Mouse (Mus musculus) neural tube, embryonic 15.5 days (tissue): ENCODE results near the gene Urm1. TPM values are rescaled to one million over a fixed set of nuclear protein-coding genes. Genes with fewer than 3 reads are reported as not detected.
"Not testable (repeated sequence)": the region's sequence is repeated elsewhere in the genome, so short reads cannot be mapped to it uniquely, and the experiment has no call there.

ENCODE experiments used
- ATAC-seq: fragments of 200-750 bp; cut with Nextera tagmentation; 2 replicates; pipeline ENCODE4 v1.8.0; 2017; ENCODE audit warnings: mild to moderate bottlenecking, moderate TSS enrichment, moderate library complexity; ENCODE audit not compliant: low FRiP score
- H3K27ac ChIP-seq: fragments of 300-500 bp; sonication (generic); replicated peaks from 2 replicates; pipeline ENCODE4 v1.5.1; 2015; ENCODE audit warnings: mild to moderate bottlenecking, inconsistent platforms
- H3K27me3 ChIP-seq: fragments of 300-500 bp; sonication (generic); replicated peaks from 2 replicates; pipeline ENCODE4 v1.6.1; 2015; ENCODE audit warnings: inconsistent platforms
- H3K36me3 ChIP-seq: fragments of 300-500 bp; sonication (generic); 2 replicates; pipeline ENCODE4 v1.6.1; 2015; ENCODE audit warnings: inconsistent platforms
- H3K4me1 ChIP-seq: fragments of 300-500 bp; sonication (generic); 2 replicates; pipeline ENCODE4 v1.6.1; 2015; ENCODE audit warnings: inconsistent platforms
- H3K4me2 ChIP-seq: fragments of 300-500 bp; sonication (generic); 2 replicates; pipeline ENCODE4 v1.6.1; 2015; ENCODE audit warnings: inconsistent platforms, mild to moderate bottlenecking, moderate library complexity
- H3K4me3 ChIP-seq: fragments of 300-500 bp; sonication (generic); replicated peaks from 2 replicates; pipeline ENCODE4 v1.5.1; 2015; ENCODE audit warnings: mild to moderate bottlenecking, inconsistent platforms
- H3K9ac ChIP-seq: fragments of 300-500 bp; sonication (generic); replicated peaks from 2 replicates; pipeline ENCODE4 v1.6.1; 2015; ENCODE audit warnings: mild to moderate bottlenecking, inconsistent platforms
- H3K9me3 ChIP-seq: fragments of 300-500 bp; sonication (generic); replicated peaks from 2 replicates; pipeline ENCODE4 v1.6.1; 2016; ENCODE audit warnings: inconsistent platforms
- WGBS: fragments of 180-500 bp; shearing (Covaris S2); methylation state at CpG from one replicate; pipeline ENCODE4 v1.1.7; 2015; ENCODE audit warnings: mixed read lengths; 5-methylcytosine and 5-hydroxymethylcytosine counted together
- polyA plus RNA-seq: library from polyadenylated mRNA; unstranded; fragments of >200 nt; fragmentation: Nextera tagmentation; extraction: Ambion mirVana; gene quantifications from 2 replicates; pipeline ENCODE4 v1.2.1, GENCODE M21; 2015

Gene Urm1
- polyA plus RNA-seq: 27.7 and 28.3 TPM in 2 replicates

GRCm38 (mm10) chr2:29820025-29820817, at the start of gene Urm1:
Gene Urm1, plus strand, starts transcription at chr2:29820075.
- ATAC-seq: peak; percentile 77
- peak within 1 kb of the TSS; percentile 76 for H3K4me2 ChIP-seq
- peaks cover 25% of the 10 kb centered on the region for H3K4me1 ChIP-seq
- no peaks in the 10 kb centered on the region for H3K9me3 ChIP-seq
- peak within 1 kb of the TSS; percentile 45 for H3K4me3 ChIP-seq
- peak within 1 kb of the TSS; percentile 93 for H3K27ac ChIP-seq
- peak within 1 kb of the TSS; percentile 64 for H3K9ac ChIP-seq
- H3K36me3 ChIP-seq: peaks cover 19% of the 10 kb centered on the region
- no peaks in the 10 kb centered on the region for H3K27me3 ChIP-seq
- under 1% methylated on average over 34 of the region's 35 CpGs for WGBS

GRCm38 (mm10) chr2:29770162-29770561, 49.7 kb upstream of the Urm1 start:
- no peak for ATAC-seq
- no peak overlapping the region for H3K4me2 ChIP-seq
- no peaks in the 10 kb centered on the region for H3K4me1 ChIP-seq
- H3K27ac ChIP-seq: no peak overlapping the region
- no peak overlapping the region for H3K4me3 ChIP-seq
- peaks cover 19% of the 10 kb centered on the region for H3K36me3 ChIP-seq
- H3K9ac ChIP-seq: no peak overlapping the region
- H3K27me3 ChIP-seq: no peaks in the 10 kb centered on the region
- no peaks in the 10 kb centered on the region; the same call in 1 of the 2 replicates for H3K9me3 ChIP-seq

- Histone ChIP-seq H3K4me2 (no peak overlapping the region), H3K9ac (no peak overlapping the region), H3K4me3 (no peak overlapping the region), H3K27me3 (no peaks in the 10 kb centered on the region), H3K9me3 (no peaks in the 10 kb centered on the region; the same call in 1 of the 2 replicates), H3K27ac (no peak overlapping the region), H3K4me1 (no peaks in the 10 kb centered on the region), H3K36me3 (peaks cover 25% of the 10 kb centered on the region)
- no peak for ATAC-seq
- WGBS: 91% methylated on average over 8 of the region's 8 CpGs
Observed at GRCm38 (mm10) chr2:29771611-29772461, 48.0 kb upstream of the Urm1 start.

GRCm38 (mm10) chr2:29773323-29773722, 46.6 kb upstream of the Urm1 start:
- H3K4me2 ChIP-seq: no peak overlapping the region
- 97% methylated on average over 4 of the region's 4 CpGs for WGBS
- H3K9ac ChIP-seq: no peak overlapping the region
- ATAC-seq: no peak
- no peak overlapping the region for H3K27ac ChIP-seq
- H3K27me3 ChIP-seq: no peaks in the 10 kb centered on the region
- H3K4me1 ChIP-seq: no peaks in the 10 kb centered on the region
- H3K36me3 ChIP-seq: peaks cover 39% of the 10 kb centered on the region
- no peaks in the 10 kb centered on the region; the same call in 1 of the 2 replicates for H3K9me3 ChIP-seq
- no peak overlapping the region for H3K4me3 ChIP-seq

- not testable (repeated sequence) for H3K27me3 ChIP-seq, H3K4me2 ChIP-seq, H3K4me3 ChIP-seq, H3K9me3 ChIP-seq, H3K9ac ChIP-seq, ATAC-seq, H3K4me1 ChIP-seq, H3K27ac ChIP-seq
- peaks cover 87% of the 10 kb centered on the region for H3K36me3 ChIP-seq
- 98% methylated on average over 2 of the region's 2 CpGs for WGBS
Observed at GRCm38 (mm10) chr2:29781256-29781655, 38.6 kb upstream of the Urm1 start.

- H3K9me3 ChIP-seq: no peaks in the 10 kb centered on the region
- H3K36me3 ChIP-seq: peaks cover 59% of the 10 kb centered on the region
- H3K4me2 ChIP-seq: no peak overlapping the region
- no peak overlapping the region for H3K27ac ChIP-seq
- H3K4me1 ChIP-seq: peaks cover 25% of the 10 kb centered on the region
- no peak overlapping the region for H3K4me3 ChIP-seq
- no peaks in the 10 kb centered on the region for H3K27me3 ChIP-seq
- no peak for ATAC-seq
- H3K9ac ChIP-seq: no peak overlapping the region
- 61% methylated on average over 4 of the region's 4 CpGs for WGBS
Observed at GRCm38 (mm10) chr2:29784290-29784689, 35.6 kb upstream of the Urm1 start.

- Histone ChIP-seq H3K36me3 (peaks cover 54% of the 10 kb centered on the region), H3K9me3 (no peaks in the 10 kb centered on the region), H3K4me1 (peaks cover 28% of the 10 kb centered on the region), H3K4me3 (peak within 1 kb of the TSS; percentile 76), H3K27ac (peak within 1 kb of the TSS; percentile 80), H3K4me2 (peak within 1 kb of the TSS; percentile 75), H3K27me3 (no peaks in the 10 kb centered on the region), H3K9ac (peak within 1 kb of the TSS; percentile 81)
- WGBS: 1% methylated on average over 31 of the region's 31 CpGs
- ATAC-seq: peak; percentile 91
Observed at GRCm38 (mm10) chr2:29787104-29787917, 32.6 kb upstream of the Urm1 start, which contains the start of gene Coq4. Gene Coq4, plus strand, starts transcription at chr2:29787493.

GRCm38 (mm10) chr2:29787937-29788681, 31.8 kb upstream of the Urm1 start, which contains the start of gene Trub2:
Gene Trub2, minus strand, starts transcription at chr2:29788502.
- peak within 1 kb of the TSS; percentile 81 for H3K9ac ChIP-seq
- peak within 1 kb of the TSS; percentile 75 for H3K4me2 ChIP-seq
- H3K27ac ChIP-seq: peak within 1 kb of the TSS; percentile 80
- ATAC-seq: peak; percentile 91
- H3K4me3 ChIP-seq: peak within 1 kb of the TSS; percentile 76
- peaks cover 54% of the 10 kb centered on the region for H3K36me3 ChIP-seq
- no peaks in the 10 kb centered on the region for H3K9me3 ChIP-seq
- H3K27me3 ChIP-seq: no peaks in the 10 kb centered on the region
- H3K4me1 ChIP-seq: peaks cover 28% of the 10 kb centered on the region
- under 1% methylated on average over 45 of the region's 45 CpGs for WGBS

GRCm38 (mm10) chr2:29792772-29793487, 26.9 kb upstream of the Urm1 start:
- no peaks in the 10 kb centered on the region for H3K9me3 ChIP-seq
- H3K36me3 ChIP-seq: peaks cover 56% of the 10 kb centered on the region
- H3K27ac ChIP-seq: no peak overlapping the region
- no peak overlapping the region for H3K9ac ChIP-seq
- WGBS: 96% methylated on average over 2 of the region's 2 CpGs
- H3K4me3 ChIP-seq: no peak overlapping the region
- no peak overlapping the region for H3K4me2 ChIP-seq
- peaks cover 14% of the 10 kb centered on the region for H3K4me1 ChIP-seq
- no peaks in the 10 kb centered on the region for H3K27me3 ChIP-seq
- ATAC-seq: no peak

GRCm38 (mm10) chr2:29802075-29802826, 17.6 kb upstream of the Urm1 start, which contains the start of gene Slc27a4:
Gene Slc27a4, plus strand, starts transcription at chr2:29802634.
- Histone ChIP-seq H3K27me3 (no peaks in the 10 kb centered on the region), H3K4me3 (peak within 1 kb of the TSS; percentile 90), H3K36me3 (peaks cover 30% of the 10 kb centered on the region), H3K9me3 (no peaks in the 10 kb centered on the region), H3K27ac (peak within 1 kb of the TSS; percentile 95), H3K4me2 (peak within 1 kb of the TSS; percentile 74), H3K4me1 (peaks cover 21% of the 10 kb centered on the region), H3K9ac (peak within 1 kb of the TSS; percentile 96)
- 6% methylated on average over 28 of the region's 28 CpGs for WGBS
- ATAC-seq: peak; percentile 97
